8 mouse cellular contexts compared by ENCODE assay signal in genomic region chr1:55874143-55874867, GRCm38 (mm10).
DNase-seq lines count a peak whose midpoint lies in the region; ATAC-seq lines count a peak whose summit lies in the region.
"Had no signal": no experiment of that assay in that cellular context is flagged by ENCODE, and none has a peak within 500 bp of the region (broad histone marks: within the 10 kb centered on the region; RNA-seq: fewer than 3 reads in every experiment).

No protein-coding gene starts in this region.

- H3K4me3 ChIP-seq in forebrain, embryonic 10.5 days, result no peak overlapping the region
- no peak overlapping the region for H3K4me3 ChIP-seq in hindbrain, embryonic 10.5 days
- H3K4me3 ChIP-seq: lung, embryonic 15.5 days had no signal

- H3K27ac ChIP-seq in forebrain, embryonic 10.5 days, result no peak overlapping the region
- H3K27ac ChIP-seq in hindbrain, embryonic 10.5 days, result no peak overlapping the region
- H3K27ac ChIP-seq: lung, embryonic 15.5 days had no signal

- peak; percentile 94 for ATAC-seq in megakaryocyte, adult 5-6 weeks (ENCODE audit: poor library complexity, severe bottlenecking)

- H3K9me3 ChIP-seq in forebrain, embryonic 10.5 days, result no peaks in the 10 kb centered on the region
- H3K9me3 ChIP-seq in hindbrain, embryonic 10.5 days, result no peaks in the 10 kb centered on the region
- H3K9me3 ChIP-seq: lung, embryonic 15.5 days had no signal

- peaks cover 5% of the 10 kb centered on the region; the same call in 1 of the 2 replicates for H3K4me1 ChIP-seq in forebrain, embryonic 10.5 days
- H3K4me1 ChIP-seq in hindbrain, embryonic 10.5 days (replicated peaks), result no peaks in the 10 kb centered on the region
- H3K4me1 ChIP-seq: lung, embryonic 15.5 days had no signal

- no peaks in the 10 kb centered on the region for H3K27me3 ChIP-seq in forebrain, embryonic 10.5 days (ENCODE audit: poor library complexity, severe bottlenecking)
- no peaks in the 10 kb centered on the region for H3K27me3 ChIP-seq in hindbrain, embryonic 10.5 days (ENCODE audit: insufficient read depth, poor library complexity, severe bottlenecking)
- H3K27me3 ChIP-seq: lung, embryonic 15.5 days had no signal

- DNase-seq in MN1 (ENCODE audit: low spot score), result peak; percentile 20
- peak; percentile 37 for DNase-seq in c-Kit-negative CD71-positive TER-119-positive erythroid progenitor cells, embryonic 14.5 days (ENCODE audit: low read depth, low spot score)
- peak; percentile 74 for DNase-seq in forebrain, embryonic 10.5 days (ENCODE audit: extremely low spot score, low spot score)
- DNase-seq in hindbrain, embryonic 10.5 days (ENCODE audit: low spot score), result peak; percentile 72
- DNase-seq in layer of hippocampus, postnatal 10 days (ENCODE audit: low spot score in 2 of 2), result peak; percentile 77 to 83
- DNase-seq in right cerebral cortex, adult 18-20 months, result peak; percentile 76

- no peaks in the 10 kb centered on the region for H3K36me3 ChIP-seq in forebrain, embryonic 10.5 days (replicated peaks)
- H3K36me3 ChIP-seq in hindbrain, embryonic 10.5 days, result no peaks in the 10 kb centered on the region
- H3K36me3 ChIP-seq: lung, embryonic 15.5 days had no signal

- WGBS in forebrain, embryonic 10.5 days, result 22% methylated on average over 7 of the region's 7 CpGs
- WGBS in hindbrain, embryonic 10.5 days, result 20% methylated on average over 7 of the region's 7 CpGs

Comparison
In these comparisons a context has a peak if more than half of its experiments do, and no peak if none do; other contexts are left out.
1. DNase-seq: peak in every context shown above with its lines; median percentile 80 in layer of hippocampus, postnatal 10 days; 76 in right cerebral cortex, adult 18-20 months; 74 in forebrain, embryonic 10.5 days; 72 in hindbrain, embryonic 10.5 days; 37 in c-Kit-negative CD71-positive TER-119-positive erythroid progenitor cells, embryonic 14.5 days; 20 in MN1.